Mouse (Mus musculus) G1E (cell line): Measurements from ENCODE around the gene Fam104a.

Source experiments
- CTCF ChIP-seq: IDR thresholded peaks from 2 replicates; pipeline ENCODE4 v1.5.1; 2012; ENCODE audit warnings: low read depth, low read length, inconsistent platforms, mixed read lengths
- GATA1 ChIP-seq: IDR thresholded peaks from 2 replicates; pipeline ENCODE4 v1.6.1; 2012; ENCODE audit warnings: borderline replicate concordance, low read length, inconsistent platforms, mixed read lengths
- POLR2AphosphoS5 ChIP-seq: IDR thresholded peaks from 2 replicates; pipeline ENCODE4 v1.6.1; 2012; ENCODE audit warnings: low read depth, low read length, inconsistent platforms; ENCODE audit not compliant: insufficient replicate concordance

GRCm38 (mm10) chr11:113711061-113711460 lies 27.1 kb upstream of the Fam104a start:
- TF ChIP-seq CTCF, result no peak
- no peak for TF ChIP-seq POLR2AphosphoS5
- no peak for TF ChIP-seq GATA1
